8 mouse cellular contexts compared by ENCODE assay signal in genomic region chr4:132308437-132309139, GRCm38 (mm10). TPM values are rescaled to one million over a fixed set of nuclear protein-coding genes. Genes with fewer than 3 reads are reported as not detected.
DNase-seq lines count a peak whose midpoint lies in the region; ATAC-seq lines count a peak whose summit lies in the region.

No protein-coding gene starts in this region.

- peak; percentile 93 for ATAC-seq in inflammation-experienced regulatory T-cells, adult 6 months
- peak; percentile 76 for ATAC-seq in megakaryocyte-erythroid progenitor cell, adult 5-6 weeks (replicated peaks; ENCODE audit: low FRiP score, low TSS enrichment, poor library complexity, severe bottlenecking)

- intact Hi-C loops in left cerebral cortex, postnatal 10 days (cut with DNase I) = loop anchor here (5.0 kb wide), 1 partner anchor 36 kb away; the partner anchor contains the start of gene Taf12

- DNase-seq in adipocyte (ENCODE audit: low spot score) = peak; percentile 90
- peak; percentile 97 for DNase-seq in embryo, embryonic 10 days (ENCODE audit: low spot score)
- DNase-seq in gastrocnemius, postnatal 10 days = peak; percentile 80
- DNase-seq in left cerebral cortex, postnatal 10 days (ENCODE audit: extremely low spot score in 1 of 2, low spot score in 2 of 2) = peak; percentile 92
- DNase-seq in right cerebral cortex, postnatal 25 days = peak; percentile 90
- peak; percentile 84 to 89 for DNase-seq in urinary bladder, postnatal 4 days (ENCODE audit: low spot score in 2 of 2)

RNA-seq across cellular contexts. Expression of gene Rab42, which starts 5.4 kb away (rescaled TPM):
- under 1 TPM; 0.72 to 0.87 TPM for total RNA-seq in gastrocnemius, postnatal 10 days (2021)
- under 1 TPM in 1 of 3 experiments, not detected in 2; 0.46 TPM for polyA plus RNA-seq in inflammation-experienced regulatory T-cells, adult 6 months (2017; shearing (Covaris generic))
- 1 to 10 TPM in 1 of 2 experiments, under 1 TPM in 1; 0.79 to 1.3 TPM for total RNA-seq in left cerebral cortex, postnatal 10 days (2021)
- not detected in 2 replicates for total RNA-seq in megakaryocyte-erythroid progenitor cell, adult 5-6 weeks (2014; fragmentation: Nextera tagmentation)
- not detected in 2 replicates for total RNA-seq in megakaryocyte-erythroid progenitor cell, adult 5-6 weeks (2017)

RNA-seq across cellular contexts. Expression of gene Trnau1ap, which starts 20.8 kb away (rescaled TPM):
- 10 to 100 TPM; 16.1 to 21.2 TPM for total RNA-seq in gastrocnemius, postnatal 10 days (2021)
- polyA plus RNA-seq in inflammation-experienced regulatory T-cells, adult 6 months (2017; shearing (Covaris generic)) = 10 to 100 TPM; 37.5 to 45.9 (median 37.7) TPM
- 10 to 100 TPM; 24.6 TPM for total RNA-seq in left cerebral cortex, postnatal 10 days (2021)
- total RNA-seq in megakaryocyte-erythroid progenitor cell, adult 5-6 weeks (2014; fragmentation: Nextera tagmentation) = 42.1 and 56.8 TPM in 2 replicates
- 52.0 and 57.9 TPM in 2 replicates for total RNA-seq in megakaryocyte-erythroid progenitor cell, adult 5-6 weeks (2017)

RNA-seq across cellular contexts. Expression of gene Taf12, which starts 34.4 kb away (rescaled TPM):
- total RNA-seq in gastrocnemius, postnatal 10 days (2021) = 10 to 100 TPM; 22.9 to 25.7 TPM
- 100 to 1,000 TPM in 1 of 3 experiments, 10 to 100 TPM in 2; 78.9 to 105 (median 84.2) TPM for polyA plus RNA-seq in inflammation-experienced regulatory T-cells, adult 6 months (2017; shearing (Covaris generic))
- total RNA-seq in left cerebral cortex, postnatal 10 days (2021) = 10 to 100 TPM; 13.9 to 15.4 TPM
- total RNA-seq in megakaryocyte-erythroid progenitor cell, adult 5-6 weeks (2014; fragmentation: Nextera tagmentation) = 46.1 and 55.7 TPM in 2 replicates
- 71.5 and 106 TPM in 2 replicates for total RNA-seq in megakaryocyte-erythroid progenitor cell, adult 5-6 weeks (2017)

RNA-seq across cellular contexts. Expression of gene Rcc1, which starts 44.8 kb away (rescaled TPM):
- total RNA-seq in gastrocnemius, postnatal 10 days (2021) = 10 to 100 TPM; 13.4 to 18.6 TPM
- polyA plus RNA-seq in inflammation-experienced regulatory T-cells, adult 6 months (2017; shearing (Covaris generic)) = 10 to 100 TPM; 13.4 to 26.0 (median 15.0) TPM
- 10 to 100 TPM; 14.7 to 14.9 TPM for total RNA-seq in left cerebral cortex, postnatal 10 days (2021)
- 70.1 and 82.4 TPM in 2 replicates for total RNA-seq in megakaryocyte-erythroid progenitor cell, adult 5-6 weeks (2014; fragmentation: Nextera tagmentation)
- total RNA-seq in megakaryocyte-erythroid progenitor cell, adult 5-6 weeks (2017) = 40.0 and 64.8 TPM in 2 replicates

RNA-seq across cellular contexts. Expression of gene Gmeb1, which starts 47.2 kb away (rescaled TPM):
- total RNA-seq in gastrocnemius, postnatal 10 days (2021) = 10 to 100 TPM; 11.2 to 12.3 TPM
- polyA plus RNA-seq in inflammation-experienced regulatory T-cells, adult 6 months (2017; shearing (Covaris generic)) = 10 to 100 TPM; 13.0 to 17.0 (median 13.1) TPM
- 10 to 100 TPM; 26.2 to 29.3 TPM for total RNA-seq in left cerebral cortex, postnatal 10 days (2021)
- 24.1 and 37.8 TPM in 2 replicates for total RNA-seq in megakaryocyte-erythroid progenitor cell, adult 5-6 weeks (2014; fragmentation: Nextera tagmentation)
- 22.0 and 25.1 TPM in 2 replicates for total RNA-seq in megakaryocyte-erythroid progenitor cell, adult 5-6 weeks (2017)

Comparison
In these comparisons a context has a peak if more than half of its experiments do, and no peak if none do; other contexts are left out.
1. Peak in every context shown above with its lines: DNase-seq and ATAC-seq.